Mouse (Mus musculus) MEL (cell line): ENCODE measurements around the gene Mrps18b. TPM values are rescaled to one million over a fixed set of nuclear protein-coding genes. Genes with fewer than 3 reads are reported as not detected.
A peak's percentile ranks its signal among the peaks of the same experiment; 100 is the strongest.

Source experiments
- DNase-seq: peaks from one replicate; pipeline ENCODE4 v3.0.0; 2011; ENCODE audit warnings: low read depth, low spot score
- H3K27ac ChIP-seq: 2 replicates; pipeline ENCODE4 v1.5.1; 2012; ENCODE audit warnings: low read depth, mild to moderate bottlenecking, control low read depth, low read length, moderate library complexity; ENCODE audit not compliant: control insufficient read depth
- H3K27me3 ChIP-seq, 2 experiments: fragments of 150-350 bp in 1 of 2; sonication (generic) in 1 of 2; 2 replicates each; pipeline ENCODE4 v1.6.1; 2012; ENCODE audit warnings: low read length in 2 of 2, mild to moderate bottlenecking in 2 of 2, improper control_type of control experiment in 1 of 2, moderate library complexity in 1 of 2; ENCODE audit not compliant: insufficient read depth in 2 of 2, control insufficient read depth in 1 of 2
- H3K36me3 ChIP-seq, 2 experiments: 2 replicates each; pipeline ENCODE4 v1.6.1; 2012 to 2014; ENCODE audit warnings: low read length in 2 of 2, improper control_type of control experiment in 1 of 2, inconsistent platforms in 1 of 2, mild to moderate bottlenecking in 1 of 2; ENCODE audit not compliant: insufficient read depth in 2 of 2, control insufficient read depth in 1 of 2
- H3K4me1 ChIP-seq, 2 experiments: fragments of 150-350 bp in 1 of 2; sonication (generic) in 1 of 2; 2 replicates each; pipeline ENCODE4 v1.6.1; 2012; ENCODE audit warnings: low read length in 2 of 2, improper control_type of control experiment in 1 of 2, mild to moderate bottlenecking in 1 of 2; ENCODE audit not compliant: insufficient read depth in 2 of 2, control insufficient read depth in 1 of 2
- H3K4me3 ChIP-seq, 2 experiments: fragments of 150-350 bp in 1 of 2; sonication (generic) in 1 of 2; 2 replicates each; pipeline ENCODE4 v1.5.1; 2012; ENCODE audit warnings: low read depth in 2 of 2, low read length in 2 of 2, mild to moderate bottlenecking in 2 of 2, moderate library complexity in 2 of 2, control low read depth in 1 of 2, improper control_type of control experiment in 1 of 2; ENCODE audit not compliant: control insufficient read depth in 1 of 2, insufficient read depth in 1 of 2
- H3K79me2 ChIP-seq: 2 replicates; pipeline ENCODE4 v1.6.1; 2012; ENCODE audit warnings: mild to moderate bottlenecking, low read length, moderate library complexity; ENCODE audit not compliant: control insufficient read depth, poor library complexity, insufficient read depth
- H3K9ac ChIP-seq: 2 replicates; pipeline ENCODE4 v1.6.1; 2012; ENCODE audit warnings: low read depth, mild to moderate bottlenecking, control low read depth, low read length, moderate library complexity; ENCODE audit not compliant: control insufficient read depth, poor library complexity, severe bottlenecking
- H3K9me3 ChIP-seq: fragments of 150-350 bp; sonication (generic); replicated peaks from 2 replicates; pipeline ENCODE4 v1.6.1; 2012; ENCODE audit warnings: mild to moderate bottlenecking, low read length, improper control_type of control experiment, moderate library complexity; ENCODE audit not compliant: insufficient read depth
- BHLHE40 ChIP-seq: IDR thresholded peaks from 2 replicates; pipeline ENCODE4 v1.6.1; 2012; ENCODE audit warnings: low read depth, mild to moderate bottlenecking, inconsistent platforms, low read length, improper control_type of control experiment, borderline replicate concordance
- CHD1 ChIP-seq: IDR thresholded peaks from 2 replicates; pipeline ENCODE4 v1.6.1; 2012; ENCODE audit warnings: low read depth, mild to moderate bottlenecking, inconsistent platforms, low read length, improper control_type of control experiment
- ETS1 ChIP-seq: IDR thresholded peaks from 2 replicates; pipeline ENCODE4 v1.6.1; 2012; ENCODE audit warnings: low read depth, mild to moderate bottlenecking, inconsistent platforms, low read length, improper control_type of control experiment, moderate library complexity
- HCFC1 ChIP-seq: IDR thresholded peaks from 2 replicates; pipeline ENCODE4 v1.6.1; 2012; ENCODE audit warnings: low read depth, mild to moderate bottlenecking, inconsistent platforms, low read length, improper control_type of control experiment, moderate library complexity
- JUND ChIP-seq: IDR thresholded peaks from 2 replicates; pipeline ENCODE4 v1.6.1; 2011; ENCODE audit warnings: low read depth, mild to moderate bottlenecking, improper control_type of control experiment, low read length
- MAX ChIP-seq: IDR thresholded peaks from 2 replicates; pipeline ENCODE4 v1.6.1; 2011; ENCODE audit warnings: low read length, improper control_type of control experiment
- MXI1 ChIP-seq: IDR thresholded peaks from 2 replicates; pipeline ENCODE4 v1.6.1; 2011; ENCODE audit warnings: mild to moderate bottlenecking, low read depth, low read length, improper control_type of control experiment
- MYC ChIP-seq: IDR thresholded peaks from 2 replicates; pipeline ENCODE4 v1.6.1; 2011; ENCODE audit warnings: low read depth, mild to moderate bottlenecking, low read length, improper control_type of control experiment, moderate library complexity
- NELFE ChIP-seq: IDR thresholded peaks from 2 replicates; pipeline ENCODE4 v1.6.1; 2011; ENCODE audit warnings: low read depth, low read length, improper control_type of control experiment
- NRF1 ChIP-seq: IDR thresholded peaks from 2 replicates; pipeline ENCODE4 v1.6.1; 2014; ENCODE audit warnings: low read depth, mild to moderate bottlenecking, inconsistent platforms, low read length, improper control_type of control experiment, moderate library complexity; ENCODE audit not compliant: poor library complexity, insufficient read depth, severe bottlenecking
- POLR2A ChIP-seq, 2 experiments: IDR thresholded peaks; 2 replicates each; pipeline ENCODE4 v1.6.1; 2011 to 2012; ENCODE audit warnings: low read length in 2 of 2, mild to moderate bottlenecking in 2 of 2, control low read depth in 1 of 2, improper control_type of control experiment in 1 of 2, low read depth in 1 of 2, moderate library complexity in 1 of 2; ENCODE audit not compliant: control insufficient read depth in 1 of 2, insufficient read depth in 1 of 2, poor library complexity in 1 of 2
- POLR2AphosphoS5 ChIP-seq: IDR thresholded peaks from 2 replicates; pipeline ENCODE4 v1.6.1; 2012; ENCODE audit warnings: low read depth, borderline replicate concordance, mild to moderate bottlenecking, inconsistent platforms, low read length, moderate library complexity, mixed read lengths
- SIN3A ChIP-seq: IDR thresholded peaks from 2 replicates; pipeline ENCODE4 v1.6.1; 2012; ENCODE audit warnings: low read length, improper control_type of control experiment, inconsistent platforms
- TAL1 ChIP-seq: IDR thresholded peaks from 2 replicates; pipeline ENCODE4 v1.6.1; 2012; ENCODE audit warnings: mild to moderate bottlenecking, inconsistent platforms, low read length, moderate library complexity, mixed read lengths
- UBTF ChIP-seq: IDR thresholded peaks from 2 replicates; pipeline ENCODE4 v1.6.1; 2012; ENCODE audit warnings: low read depth, mild to moderate bottlenecking, inconsistent platforms, low read length, improper control_type of control experiment, moderate library complexity, borderline replicate concordance; ENCODE audit not compliant: insufficient read depth
- ZNF384 ChIP-seq: IDR thresholded peaks from 2 replicates; pipeline ENCODE4 v1.6.1; 2012; ENCODE audit warnings: low read depth, mild to moderate bottlenecking, inconsistent platforms, low read length, improper control_type of control experiment
- polyA plus RNA-seq, 2 experiments: library from polyadenylated mRNA; stranded (reverse) in 1 of 2; unstranded in 1 of 2; fragments of >175 nt in 1 of 2; fragments of >200 nt in 1 of 2; gene quantifications; 2 replicates each; pipeline versions ENCODE4 v1.2.1 to v1.2.4; 2012; ENCODE audit warnings: low replicate concordance in 2 of 2, low read depth in 1 of 2; ENCODE audit not compliant: insufficient read length in 2 of 2, insufficient read depth in 1 of 2, missing spikeins in 1 of 2
- total RNA-seq: library from RNA; depleted of rRNA; stranded (reverse); fragments of 300-350 nt; gene quantifications from 2 replicates; pipeline ENCODE4 v1.2.3, GENCODE M21; 2012

The Mrps18b gene
- total and polyA plus RNA-seq, 3 experiments = 179 to 239 TPM; not detected in 1

- H3K4me3 ChIP-seq = peak overlapping the region; percentile 71 to 95
- H3K9me3 ChIP-seq = no peaks in the 10 kb centered on the region
- peaks cover 9 to 38% of the 10 kb centered on the region in 2 experiments for H3K4me1 ChIP-seq
- H3K9ac ChIP-seq = peak overlapping the region; percentile 97
- peaks cover 53% of the 10 kb centered on the region for H3K79me2 ChIP-seq
- H3K27ac ChIP-seq = peak overlapping the region; percentile 98
- H3K36me3 ChIP-seq = peaks cover 0 to 39% of the 10 kb centered on the region in 2 experiments
- peak; percentile 79 for DNase-seq
- TF ChIP-seq UBTF (0 out of 2 replicates have a peak, but pooled peaks have one; percentile 38), POLR2A (IDR thresholded peaks at IDR 0.05; ENCODE audit: control insufficient read depth in 1 of 2, insufficient read depth in 1 of 2, low read depth in 1 of 2, low read length in 2 of 2, poor library complexity in 1 of 2) (peak; percentile 25 to 55; a peak in 1 of 4 replicates), ETS1 (no peak), SIN3A (no peak), MYC (no peak), BHLHE40 (no peak), POLR2AphosphoS5 (peak; percentile 81; the same call in 1 of the 2 replicates)
- no peaks in the 10 kb centered on the region for H3K27me3 ChIP-seq
Measured at GRCm38 (mm10) chr17:35917463-35918251, 1.5 kb upstream of the Mrps18b start.

- Histone ChIP-seq H3K27me3 (no peaks in the 10 kb centered on the region), H3K4me1 (peaks cover 9 to 33% of the 10 kb centered on the region in 2 experiments), H3K9me3 (no peaks in the 10 kb centered on the region), H3K4me3 (peak overlapping the region; percentile 71 to 95), H3K36me3 (peaks cover 0 to 34% of the 10 kb centered on the region in 2 experiments), H3K27ac (peak overlapping the region; percentile 98), H3K9ac (peak overlapping the region; percentile 97), H3K79me2 (peaks cover 56% of the 10 kb centered on the region)
- no peak for DNase-seq
- no peak for TF ChIP-seq NELFE
- no peak for TF ChIP-seq MAX
- no peak for TF ChIP-seq CHD1
- TF ChIP-seq POLR2A (IDR thresholded peaks at IDR 0.05; ENCODE audit: control insufficient read depth in 1 of 2, insufficient read depth in 1 of 2, low read depth in 1 of 2, low read length in 2 of 2, poor library complexity in 1 of 2) = peak; percentile 26 to 30; a peak in 2 of 4 replicates
- TF ChIP-seq MXI1 = no peak
- no peak for TF ChIP-seq SIN3A
- TF ChIP-seq TAL1 = peak; percentile 27; the same call in 1 of the 2 replicates
- TF ChIP-seq HCFC1 = no peak
- no peak for TF ChIP-seq ZNF384
- no peak for TF ChIP-seq MYC
- TF ChIP-seq NRF1 = no peak
- TF ChIP-seq JUND = no peak
- TF ChIP-seq POLR2AphosphoS5 = no peak; the same call in 1 of the 2 replicates
- TF ChIP-seq BHLHE40 = no peak
Measured at GRCm38 (mm10) chr17:35917143-35917462, 914 bp upstream of the Mrps18b start.
